Mouse (Mus musculus) C2C12 (cell line): Measurements from ENCODE around the gene Ttc4.

Experiments used
- CEBPB ChIP-seq: IDR thresholded peaks from one replicate; pipeline ENCODE4 v1.6.1; 2011; ENCODE audit warnings: low read depth, mild to moderate bottlenecking, control low read depth, moderate library complexity
- CTCF ChIP-seq: IDR thresholded peaks from one replicate; pipeline ENCODE4 v1.5.1; 2011; ENCODE audit not compliant: control insufficient read depth, insufficient read depth, insufficient read length
- FOSL1 ChIP-seq: IDR thresholded peaks from one replicate; pipeline ENCODE4 v1.8.0; 2011; ENCODE audit warnings: mild to moderate bottlenecking, low read length; ENCODE audit not compliant: poor library complexity, insufficient read depth, severe bottlenecking
- MAX ChIP-seq: IDR thresholded peaks from one replicate; pipeline ENCODE4 v1.6.1; 2011; ENCODE audit warnings: mild to moderate bottlenecking, control low read depth

GRCm38 (mm10) chr4:106624271-106624670, 54.5 kb downstream of the Ttc4 start:
- TF ChIP-seq CTCF (no peak), FOSL1 (no peak), MAX (no peak), CEBPB (no peak)
